Mouse (Mus musculus) forebrain, postnatal 0 days (tissue): ENCODE data around the gene Morn4. TPM values are rescaled to one million over a fixed set of nuclear protein-coding genes. Genes with fewer than 3 reads are reported as not detected.

Experiments used
- ATAC-seq: fragments of 200-750 bp; cut with Nextera tagmentation; 2 replicates; pipeline ENCODE4 v1.8.0; 2017; ENCODE audit warnings: mild to moderate bottlenecking, moderate library complexity
- DNase-seq: peaks from one replicate; pipeline ENCODE4 v3.0.0-alpha.2; 2015
- H3K27ac ChIP-seq: fragments of 300-500 bp; sonication (generic); 2 replicates; pipeline ENCODE4 v1.5.1; 2014; ENCODE audit warnings: low read depth, mild to moderate bottlenecking, antibody characterized with exemption, low read length, moderate library complexity, mixed read lengths
- H3K27me3 ChIP-seq: fragments of 300-500 bp; sonication (generic); 2 replicates; pipeline ENCODE4 v1.6.1; 2014; ENCODE audit warnings: mild to moderate bottlenecking, low read length, mixed read lengths; ENCODE audit not compliant: insufficient read depth
- H3K36me3 ChIP-seq: fragments of 300-500 bp; sonication (generic); 2 replicates; pipeline ENCODE4 v1.6.1; 2014; ENCODE audit warnings: mild to moderate bottlenecking, moderate library complexity; ENCODE audit not compliant: insufficient read depth
- H3K4me1 ChIP-seq: fragments of 300-500 bp; sonication (generic); 2 replicates; pipeline ENCODE4 v1.6.1; 2014; ENCODE audit warnings: antibody characterized with exemption; ENCODE audit not compliant: insufficient read depth
- H3K4me2 ChIP-seq: fragments of 300-500 bp; sonication (generic); 2 replicates; pipeline ENCODE4 v1.6.1; 2014; ENCODE audit warnings: low read depth, mild to moderate bottlenecking, moderate library complexity
- H3K4me3 ChIP-seq: fragments of 300-500 bp; sonication (generic); 2 replicates; pipeline ENCODE4 v1.5.1; 2014; ENCODE audit warnings: low read depth, low read length, mixed read lengths
- H3K9ac ChIP-seq: fragments of 300-500 bp; sonication (generic); 2 replicates; pipeline ENCODE4 v1.6.1; 2014; ENCODE audit warnings: mild to moderate bottlenecking
- H3K9me3 ChIP-seq: fragments of 300-500 bp; sonication (generic); 2 replicates; pipeline ENCODE4 v1.6.1; 2016; ENCODE audit warnings: low read length
- CTCF ChIP-seq: sonication (generic); IDR thresholded peaks from 2 replicates; pipeline ENCODE4 v1.5.1; 2016; ENCODE audit warnings: antibody characterized with exemption, control low read depth, low read depth
- WGBS: fragments of 180-500 bp; shearing (Covaris S2); extraction: QIAGEN DNeasy Blood & Tissue Kit; methylation state at CpG from one replicate; pipeline ENCODE4 v1.1.7; 2014; 5-methylcytosine and 5-hydroxymethylcytosine counted together
- polyA plus RNA-seq: library from polyadenylated mRNA; unstranded; fragments of >200 nt; fragmentation: Nextera tagmentation; extraction: Ambion mirVana; gene quantifications from 2 replicates; pipeline ENCODE4 v1.2.1, GENCODE M21; 2015
- total RNA-seq: library from RNA; depleted of rRNA; stranded (reverse); fragments of >200 nt; gene quantifications from 2 replicates; pipeline ENCODE4 v1.2.3, GENCODE M21; 2014

The Morn4 gene
- total and polyA plus RNA-seq, 2 experiments from 2014 or later, result 57.0 to 167 TPM

DNA sequence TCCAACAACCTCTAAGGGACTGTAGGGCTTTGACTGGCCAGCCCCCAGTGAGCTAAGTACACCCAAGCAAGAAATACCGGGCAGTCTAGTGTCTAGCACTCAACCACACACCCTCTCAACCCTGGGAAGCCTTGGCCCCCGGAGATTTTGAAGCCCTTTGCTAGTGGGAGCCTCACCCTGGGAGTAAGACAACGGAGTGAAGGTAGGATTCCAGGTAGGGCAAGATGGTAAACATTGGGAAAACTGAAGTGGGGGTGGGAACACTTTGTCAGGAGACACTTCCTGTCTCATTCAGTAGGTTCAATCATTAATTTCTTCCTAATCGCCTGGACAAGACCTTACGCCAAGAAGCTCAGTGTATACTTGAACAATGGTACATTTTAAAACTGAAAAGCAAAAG lies 40.9 kb upstream of the Morn4 start:
- no peak for TF ChIP-seq CTCF
- 92% methylated on average over 5 of the region's 5 CpGs for WGBS
- peaks cover 7% of the 10 kb centered on the region for H3K4me1 ChIP-seq

GRCm38 (mm10) chr19:42126219-42126605 lies 40.1 kb upstream of the Morn4 start:
- H3K9ac ChIP-seq, result no peak overlapping the region
- H3K9me3 ChIP-seq, result no peaks in the 10 kb centered on the region
- no peaks in the 10 kb centered on the region for H3K27me3 ChIP-seq
- TF ChIP-seq CTCF, result no peak
- no peak overlapping the region for H3K4me3 ChIP-seq
- no peak for DNase-seq
- H3K36me3 ChIP-seq, result peaks cover 25% of the 10 kb centered on the region
- ATAC-seq, result no peak
- H3K4me1 ChIP-seq, result peaks cover 7% of the 10 kb centered on the region
- no peak overlapping the region for H3K27ac ChIP-seq
- 93% methylated on average over 6 of the region's 6 CpGs for WGBS
- H3K4me2 ChIP-seq, result no peak overlapping the region

More for the DNA sequence above, 40.9 kb upstream of the Morn4 start:
- Histone ChIP-seq H3K9me3 (no peaks in the 10 kb centered on the region), H3K9ac (no peak overlapping the region), H3K27ac (no peak overlapping the region), H3K4me3 (no peak overlapping the region), H3K27me3 (no peaks in the 10 kb centered on the region), H3K4me2 (no peak overlapping the region), H3K36me3 (peaks cover 18% of the 10 kb centered on the region)
- DNase-seq (no peak), ATAC-seq (no peak)

GRCm38 (mm10) chr19:42125501-42126218 lies 39.5 kb upstream of the Morn4 start:
- no peak overlapping the region for H3K4me3 ChIP-seq
- peaks cover 30% of the 10 kb centered on the region for H3K36me3 ChIP-seq
- TF ChIP-seq CTCF, result no peak
- peaks cover 7% of the 10 kb centered on the region for H3K4me1 ChIP-seq
- no peak overlapping the region for H3K27ac ChIP-seq
- ATAC-seq (no peak), DNase-seq (no peak)
- WGBS, result 66% methylated on average over 11 of the region's 11 CpGs
- no peaks in the 10 kb centered on the region for H3K27me3 ChIP-seq
- H3K4me2 ChIP-seq, result no peak overlapping the region
- no peak overlapping the region for H3K9ac ChIP-seq
- no peaks in the 10 kb centered on the region for H3K9me3 ChIP-seq

DNA sequence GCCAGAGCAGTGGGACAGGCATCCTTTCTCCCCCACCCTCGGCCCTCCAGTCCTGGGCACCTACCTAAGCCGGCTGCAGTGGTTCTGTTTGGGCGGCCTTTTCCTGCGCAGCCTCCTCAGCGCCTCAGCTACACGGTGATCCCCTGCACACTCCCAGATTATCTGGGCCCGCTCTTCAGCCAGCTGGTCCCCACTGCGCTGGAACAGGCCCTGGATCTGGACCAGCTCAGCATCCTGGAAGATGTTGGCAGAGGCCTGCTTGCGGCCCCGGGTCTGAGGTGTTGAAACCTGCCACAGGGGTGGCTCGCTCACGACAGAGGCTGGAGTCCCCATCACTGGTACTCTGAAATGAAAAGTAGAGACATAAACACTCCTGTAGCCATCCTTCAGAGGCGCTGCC lies 38.5 kb upstream of the Morn4 start:
- DNase-seq, result no peak
- Histone ChIP-seq H3K36me3 (peaks cover 40% of the 10 kb centered on the region), H3K9ac (no peak overlapping the region), H3K4me1 (peaks cover 7% of the 10 kb centered on the region), H3K27me3 (no peaks in the 10 kb centered on the region), H3K4me3 (no peak overlapping the region), H3K27ac (no peak overlapping the region), H3K4me2 (no peak overlapping the region), H3K9me3 (no peaks in the 10 kb centered on the region)
- TF ChIP-seq CTCF, result no peak
- WGBS, result 78% methylated on average over 13 of the region's 13 CpGs
- ATAC-seq, result no peak

DNA sequence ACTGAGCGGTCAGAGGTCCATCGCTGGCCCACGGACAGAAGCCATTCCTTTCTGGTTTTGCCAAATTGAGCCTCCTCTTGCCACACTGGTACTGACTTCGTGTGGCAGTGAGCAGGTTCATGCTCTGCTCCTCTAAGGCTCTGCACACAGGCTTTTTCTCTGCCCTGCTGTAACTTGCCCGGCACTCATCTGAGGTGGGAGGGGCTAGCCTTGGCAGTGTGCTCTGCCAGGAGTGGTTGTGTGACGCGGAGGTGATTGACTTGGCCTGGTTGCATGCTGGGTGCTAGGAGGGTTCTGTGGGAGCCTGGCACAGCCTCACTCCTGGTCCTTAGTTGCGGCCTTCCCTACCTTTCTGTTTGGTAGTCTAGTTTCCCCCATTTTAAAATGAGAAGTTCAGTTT lies 34.3 kb upstream of the Morn4 start:
- peaks cover 72% of the 10 kb centered on the region for H3K36me3 ChIP-seq
- no peak overlapping the region for H3K4me2 ChIP-seq
- 89% methylated on average over 8 of the region's 8 CpGs for WGBS
- H3K9me3 ChIP-seq, result no peaks in the 10 kb centered on the region
- no peak overlapping the region for H3K4me3 ChIP-seq
- no peaks in the 10 kb centered on the region for H3K4me1 ChIP-seq
- no peak for TF ChIP-seq CTCF
- DNase-seq, result no peak
- ATAC-seq, result no peak
- no peaks in the 10 kb centered on the region for H3K27me3 ChIP-seq
- no peak overlapping the region for H3K27ac ChIP-seq
- H3K9ac ChIP-seq, result no peak overlapping the region

DNA sequence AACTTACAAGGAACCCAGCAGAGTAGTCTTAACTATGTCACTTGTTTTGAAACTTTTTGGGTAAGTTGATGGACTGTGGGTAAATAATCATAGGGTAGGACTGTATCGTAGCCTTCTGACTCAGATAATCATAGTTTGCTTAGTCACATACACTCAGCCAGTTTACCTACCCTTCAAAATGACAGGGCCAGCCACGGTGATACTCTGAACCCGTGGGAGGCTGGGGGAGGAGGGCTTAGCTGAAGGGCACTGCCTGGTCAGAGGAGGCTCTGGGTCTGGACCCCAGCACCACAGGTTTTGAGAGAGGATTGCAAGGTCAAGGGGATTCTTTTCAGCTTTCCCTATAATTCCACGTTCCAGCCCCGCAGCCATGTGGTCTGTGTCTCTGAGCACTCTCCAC lies 32.4 kb upstream of the Morn4 start:
- no peak overlapping the region for H3K9ac ChIP-seq
- TF ChIP-seq CTCF, result no peak
- ATAC-seq (no peak), DNase-seq (no peak)
- WGBS, result 92% methylated on average over 5 of the region's 5 CpGs
- no peak overlapping the region for H3K27ac ChIP-seq
- H3K4me3 ChIP-seq, result no peak overlapping the region
- H3K36me3 ChIP-seq, result peaks cover 81% of the 10 kb centered on the region
- no peaks in the 10 kb centered on the region for H3K9me3 ChIP-seq
- H3K4me1 ChIP-seq, result no peaks in the 10 kb centered on the region
- no peak overlapping the region for H3K4me2 ChIP-seq
- H3K27me3 ChIP-seq, result no peaks in the 10 kb centered on the region

DNA sequence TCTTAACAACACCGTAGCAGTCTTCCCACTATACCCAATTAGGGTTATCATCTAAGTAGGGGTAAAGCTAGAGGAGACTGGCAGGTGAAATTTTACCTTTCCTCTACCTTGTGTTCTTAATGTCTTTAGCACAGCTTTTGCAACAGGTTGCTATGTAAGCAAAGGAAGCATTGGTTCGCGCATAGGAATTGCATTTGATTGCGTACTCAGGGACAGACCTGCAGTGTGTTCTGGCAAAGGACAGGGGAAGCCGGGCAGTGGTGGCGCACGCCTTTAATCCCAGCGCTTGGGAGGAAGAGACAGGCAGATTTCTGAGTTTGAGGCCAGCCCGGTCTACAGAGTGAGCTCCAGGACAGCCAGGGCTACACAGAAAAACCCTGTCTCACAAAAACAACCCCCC lies 32.0 kb upstream of the Morn4 start:
- no peak for TF ChIP-seq CTCF
- Histone ChIP-seq H3K9ac (no peak overlapping the region), H3K27ac (no peak overlapping the region), H3K4me1 (no peaks in the 10 kb centered on the region), H3K4me2 (no peak overlapping the region), H3K4me3 (no peak overlapping the region), H3K9me3 (no peaks in the 10 kb centered on the region), H3K27me3 (no peaks in the 10 kb centered on the region), H3K36me3 (peaks cover 82% of the 10 kb centered on the region)
- whole genome bisulfite sequencing, result 93% methylated on average over 9 of the region's 9 CpGs
- no peak for ATAC-seq
- no peak for DNase-seq
